Mouse (Mus musculus): ENCODE results near the gene Dab1.

DNA sequence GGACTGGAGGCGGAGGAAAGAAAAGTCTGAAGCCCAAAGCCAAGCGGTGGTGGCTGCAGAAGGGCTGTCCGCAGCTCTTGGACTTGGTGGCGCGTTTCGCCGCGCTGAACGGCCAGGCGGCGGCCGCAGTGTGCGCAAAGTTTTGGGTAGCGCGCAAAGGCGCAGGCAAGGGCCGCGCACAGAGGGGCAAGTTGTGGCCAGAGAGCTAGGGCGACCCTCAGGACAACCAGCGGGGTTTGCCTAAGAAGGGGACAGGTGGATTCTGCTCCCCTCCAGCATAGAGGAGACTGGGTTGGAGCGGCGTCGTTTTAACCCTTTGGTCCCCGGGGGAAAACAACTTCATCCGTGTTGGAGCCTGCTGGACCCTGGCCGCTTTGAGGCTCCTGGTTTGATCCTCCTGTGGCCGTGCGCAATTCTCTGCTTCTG, 800 bp downstream of the Dab1 start:
- TF ChIP-seq CTCF (IDR thresholded peaks at IDR 0.05; ENCODE audit: extremely low read depth, insufficient read depth, insufficient read length, insufficient replicate concordance) = no peak
- no peak for TF ChIP-seq POLR2A (IDR thresholded peaks at IDR 0.05; ENCODE audit: low read depth, low read length)

Measured in spleen, adult 2 months (tissue).